Mouse (Mus musculus): ENCODE measurements around the gene Fhod1.
A peak's percentile ranks its signal among the peaks of the same experiment; 100 is the strongest.

DNA sequence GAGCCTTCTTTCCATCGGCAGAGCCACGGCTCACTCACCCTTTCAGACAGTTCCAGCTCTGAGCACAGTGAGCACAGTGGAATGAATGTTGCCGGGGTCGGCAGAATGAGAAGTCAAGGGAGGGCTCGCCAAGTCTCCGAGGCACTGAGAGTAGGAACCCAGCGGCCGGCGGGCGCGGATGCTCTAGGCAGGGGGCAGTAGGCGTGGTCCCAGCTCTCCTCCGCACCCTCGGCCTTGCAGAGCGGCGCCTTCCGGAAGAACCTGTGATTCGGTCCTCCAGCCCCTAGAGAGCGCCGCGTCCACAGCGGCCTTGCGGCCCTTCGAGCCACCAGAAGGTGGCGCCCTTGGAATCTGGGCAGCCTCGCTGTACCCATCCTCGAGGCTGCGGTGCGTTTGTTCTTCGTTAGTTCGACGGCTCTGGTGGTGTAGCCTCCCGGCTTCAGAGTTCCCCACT lies 26.8 kb upstream of the Fhod1 start:
- TF ChIP-seq CTCF (IDR thresholded peaks at IDR 0.05): peak; percentile 82
- TF ChIP-seq EP300 (IDR thresholded peaks at IDR 0.05): no peak
